8 mouse cellular contexts compared by ENCODE assay signal in genomic region chr10:81356352-81356990, GRCm38 (mm10). TPM values are rescaled to one million over a fixed set of nuclear protein-coding genes. Genes with fewer than 3 reads are reported as not detected.
A peak's percentile ranks its signal among the peaks of the same experiment; 100 is the strongest.
DNase-seq lines count a peak whose midpoint lies in the region; ATAC-seq and TF ChIP-seq lines count a peak whose summit lies in the region.

No protein-coding gene starts in this region.

- DNase-seq in heart, postnatal 25 days (ENCODE audit: low spot score): no peak
- DNase-seq in adrenal gland, adult 18-20 months (ENCODE audit: low spot score in 2 of 2): no peak
- no peak for DNase-seq in spleen, adult 12 weeks (ENCODE audit: low spot score)
- DNase-seq in frontal cortex, postnatal 10 days (ENCODE audit: low spot score in 2 of 2): no peak

- H3K27ac ChIP-seq in heart, embryonic 12.5 days (ENCODE audit: poor library complexity, severe bottlenecking): no peak overlapping the region
- no peak overlapping the region for H3K27ac ChIP-seq in intestine, postnatal 0 days (ENCODE audit: low read depth, low read length)
- no peak overlapping the region for H3K27ac ChIP-seq in midbrain, embryonic 12.5 days (replicated peaks)

- H3K4me1 ChIP-seq in heart, embryonic 12.5 days (replicated peaks): peaks cover 46% of the 10 kb centered on the region
- H3K4me1 ChIP-seq in intestine, postnatal 0 days (replicated peaks; ENCODE audit: control insufficient read depth, insufficient read depth, low read length): peaks cover 6% of the 10 kb centered on the region; the same call in 1 of the 2 replicates
- peaks cover 35% of the 10 kb centered on the region for H3K4me1 ChIP-seq in midbrain, embryonic 12.5 days

- no peak for TF ChIP-seq CTCF in intestine, postnatal 0 days (IDR thresholded peaks at IDR 0.05; ENCODE audit: low read depth)

- no peak for ATAC-seq in heart, embryonic 12.5 days (ENCODE audit: insufficient number of reproducible peaks, low FRiP score)
- ATAC-seq in common myeloid progenitor, adult 5-6 weeks (replicated peaks; ENCODE audit: low read depth, poor library complexity, severe bottlenecking): peak; percentile 62
- ATAC-seq in intestine, postnatal 0 days: no peak
- ATAC-seq in midbrain, embryonic 12.5 days (ENCODE audit: low FRiP score, low read depth): no peak

- 49% methylated on average over 12 of the region's 12 CpGs for WGBS in heart, embryonic 12.5 days
- WGBS in intestine, postnatal 0 days: 34% methylated on average over 12 of the region's 12 CpGs
- 58% methylated on average over 12 of the region's 12 CpGs for WGBS in midbrain, embryonic 12.5 days

- intact Hi-C loops in heart, postnatal 25 days (cut with DNase I): no loop called here

- H3K4me2 ChIP-seq in heart, embryonic 12.5 days: peak overlapping the region; percentile 93
- peak overlapping the region; percentile 95 for H3K4me2 ChIP-seq in intestine, postnatal 0 days (replicated peaks; ENCODE audit: low read depth)
- H3K4me2 ChIP-seq in midbrain, embryonic 12.5 days (replicated peaks): peak overlapping the region; percentile 99; the same call in 1 of the 2 replicates

- peak overlapping the region; percentile 81 for H3K4me3 ChIP-seq in heart, embryonic 12.5 days
- H3K4me3 ChIP-seq in intestine, postnatal 0 days (ENCODE audit: low read depth, low read length): peak overlapping the region; percentile 78
- H3K4me3 ChIP-seq in midbrain, embryonic 12.5 days: peak overlapping the region; percentile 71; the same call in 1 of the 2 replicates

- H3K36me3 ChIP-seq in heart, embryonic 12.5 days: peaks cover 6% of the 10 kb centered on the region; the same call in 1 of the 2 replicates
- H3K36me3 ChIP-seq in intestine, postnatal 0 days (ENCODE audit: control insufficient read depth, insufficient read depth): peaks cover 3% of the 10 kb centered on the region; the same call in 1 of the 2 replicates
- no peaks in the 10 kb centered on the region for H3K36me3 ChIP-seq in midbrain, embryonic 12.5 days

- H3K9ac ChIP-seq in heart, embryonic 12.5 days: peak overlapping the region; percentile 47
- peak overlapping the region; percentile 78; the same call in 1 of the 2 replicates for H3K9ac ChIP-seq in intestine, postnatal 0 days (ENCODE audit: low read depth, low read length)
- no peak overlapping the region for H3K9ac ChIP-seq in midbrain, embryonic 12.5 days (replicated peaks)

- 0 out of 2 replicates have a peak, but pooled peaks cover 3% of the 10 kb centered on the region for H3K27me3 ChIP-seq in heart, embryonic 12.5 days (replicated peaks)
- no peaks in the 10 kb centered on the region for H3K27me3 ChIP-seq in intestine, postnatal 0 days (replicated peaks; ENCODE audit: control insufficient read depth, insufficient read depth, low read length)
- peaks cover 37% of the 10 kb centered on the region for H3K27me3 ChIP-seq in midbrain, embryonic 12.5 days

- H3K9me3 ChIP-seq in heart, embryonic 12.5 days (replicated peaks): no peaks in the 10 kb centered on the region
- H3K9me3 ChIP-seq in intestine, postnatal 0 days (ENCODE audit: control insufficient read depth): no peaks in the 10 kb centered on the region
- no peaks in the 10 kb centered on the region for H3K9me3 ChIP-seq in midbrain, embryonic 12.5 days

RNA-seq across cellular contexts. Expression of gene Mfsd12, which starts 0.8 kb away (rescaled TPM):
- polyA plus RNA-seq in heart, embryonic 12.5 days (2016; fragmentation: Nextera tagmentation; extraction: Ambion mirVana): 13.0 and 13.4 TPM in 2 replicates
- 10 to 100 TPM; 12.5 to 13.7 TPM for total RNA-seq in heart, postnatal 25 days (2021)
- 8.7 and 17.4 TPM in 2 replicates for total RNA-seq in common myeloid progenitor, adult 5-6 weeks (2017)
- 29.6 and 32.8 TPM in 2 replicates for polyA plus RNA-seq in intestine, postnatal 0 days (2015; fragmentation: Nextera tagmentation; extraction: Ambion mirVana)
- 12.0 and 13.7 TPM in 2 replicates for polyA plus RNA-seq in midbrain, embryonic 12.5 days (2016; fragmentation: Nextera tagmentation; extraction: Ambion mirVana)
- 10 to 100 TPM; 16.0 to 29.6 TPM for total RNA-seq in adrenal gland, adult 18-20 months (2021)

RNA-seq across cellular contexts. Expression of gene Hmg20b, which starts 6.2 kb away (rescaled TPM):
- 107 and 109 TPM in 2 replicates for polyA plus RNA-seq in heart, embryonic 12.5 days (2016; fragmentation: Nextera tagmentation; extraction: Ambion mirVana)
- 10 to 100 TPM; 68.7 to 70.2 TPM for total RNA-seq in heart, postnatal 25 days (2021)
- total RNA-seq in common myeloid progenitor, adult 5-6 weeks (2017): 33.2 and 35.5 TPM in 2 replicates
- 99.8 and 111 TPM in 2 replicates for polyA plus RNA-seq in intestine, postnatal 0 days (2015; fragmentation: Nextera tagmentation; extraction: Ambion mirVana)
- 90.8 and 97.9 TPM in 2 replicates for polyA plus RNA-seq in midbrain, embryonic 12.5 days (2016; fragmentation: Nextera tagmentation; extraction: Ambion mirVana)
- 10 to 100 TPM; 86.5 to 92.7 TPM for total RNA-seq in adrenal gland, adult 18-20 months (2021)

RNA-seq across cellular contexts. Expression of gene 4930404N11Rik, which starts 9.1 kb away (rescaled TPM):
- 0.82 and 0.91 TPM in 2 replicates for polyA plus RNA-seq in heart, embryonic 12.5 days (2016; fragmentation: Nextera tagmentation; extraction: Ambion mirVana)
- total RNA-seq in heart, postnatal 25 days (2021): 1 to 10 TPM in 1 of 2 experiments, under 1 TPM in 1; 0.78 to 1.2 TPM
- total RNA-seq in common myeloid progenitor, adult 5-6 weeks (2017): 0.23 TPM in 1 of 2 replicates, not detected in the other
- 0.85 and 1.5 TPM in 2 replicates for polyA plus RNA-seq in intestine, postnatal 0 days (2015; fragmentation: Nextera tagmentation; extraction: Ambion mirVana)
- 0.34 and 0.92 TPM in 2 replicates for polyA plus RNA-seq in midbrain, embryonic 12.5 days (2016; fragmentation: Nextera tagmentation; extraction: Ambion mirVana)
- 1 to 10 TPM; 1.3 to 4.5 TPM for total RNA-seq in adrenal gland, adult 18-20 months (2021)

RNA-seq across cellular contexts. Expression of gene Gipc3, which starts 13.4 kb away (rescaled TPM):
- polyA plus RNA-seq in heart, embryonic 12.5 days (2016; fragmentation: Nextera tagmentation; extraction: Ambion mirVana): not detected in 2 replicates
- 1 to 10 TPM; 4.8 to 5.4 TPM for total RNA-seq in heart, postnatal 25 days (2021)
- not detected in 2 replicates for total RNA-seq in common myeloid progenitor, adult 5-6 weeks (2017)
- 0.04 and 0.08 TPM in 2 replicates for polyA plus RNA-seq in intestine, postnatal 0 days (2015; fragmentation: Nextera tagmentation; extraction: Ambion mirVana)
- polyA plus RNA-seq in midbrain, embryonic 12.5 days (2016; fragmentation: Nextera tagmentation; extraction: Ambion mirVana): not detected in 2 replicates
- total RNA-seq in adrenal gland, adult 18-20 months (2021): 1 to 10 TPM; 4.5 to 6.7 TPM

RNA-seq across cellular contexts. Expression of gene Fzr1, which starts 21.8 kb away (rescaled TPM):
- 96.4 and 99.5 TPM in 2 replicates for polyA plus RNA-seq in heart, embryonic 12.5 days (2016; fragmentation: Nextera tagmentation; extraction: Ambion mirVana)
- total RNA-seq in heart, postnatal 25 days (2021): 10 to 100 TPM; 27.7 to 32.3 TPM
- 21.9 and 24.8 TPM in 2 replicates for total RNA-seq in common myeloid progenitor, adult 5-6 weeks (2017)
- 40.8 and 45.2 TPM in 2 replicates for polyA plus RNA-seq in intestine, postnatal 0 days (2015; fragmentation: Nextera tagmentation; extraction: Ambion mirVana)
- polyA plus RNA-seq in midbrain, embryonic 12.5 days (2016; fragmentation: Nextera tagmentation; extraction: Ambion mirVana): 135 and 139 TPM in 2 replicates
- 10 to 100 TPM; 35.1 to 35.2 TPM for total RNA-seq in adrenal gland, adult 18-20 months (2021)
